Mouse (Mus musculus) erythroblast, embryonic 14.5 days (primary cell): ENCODE data around the gene Ric3.

Experiments
- GATA1 ChIP-seq: IDR thresholded peaks from 2 replicates; pipeline ENCODE4 v1.6.1; 2012; ENCODE audit warnings: low read length, inconsistent platforms, mixed read lengths
- TAL1 ChIP-seq: IDR thresholded peaks from 3 replicates; pipeline ENCODE4 v1.6.1; 2012; ENCODE audit warnings: low read length, inconsistent platforms, mixed read lengths

GRCm38 (mm10) chr7:109114950-109115349, 31.8 kb upstream of the Ric3 start:
- peak; percentile 96 for TF ChIP-seq TAL1
- TF ChIP-seq GATA1: peak; percentile 98
